Mouse (Mus musculus) forebrain, embryonic 12.5 days (tissue): ENCODE measurements around the gene Gm26965. TPM values are rescaled to one million over a fixed set of nuclear protein-coding genes. Genes with fewer than 3 reads are reported as not detected.

Experiments used
- ATAC-seq: fragments of 200-750 bp; cut with Nextera tagmentation; 2 replicates; pipeline ENCODE4 v1.8.0; 2017; ENCODE audit warnings: moderate TSS enrichment; ENCODE audit not compliant: low FRiP score
- H3K27ac ChIP-seq: fragments of 300-500 bp; sonication (generic); 2 replicates; pipeline ENCODE4 v1.5.1; 2016; ENCODE audit warnings: mild to moderate bottlenecking
- H3K27me3 ChIP-seq: fragments of 300-500 bp; sonication (generic); 2 replicates; pipeline ENCODE4 v1.6.1; 2016; ENCODE audit warnings: mild to moderate bottlenecking
- H3K36me3 ChIP-seq: fragments of 300-500 bp; sonication (generic); replicated peaks from 2 replicates; pipeline ENCODE4 v1.6.1; 2016; ENCODE audit warnings: mild to moderate bottlenecking
- H3K4me1 ChIP-seq: fragments of 300-500 bp; sonication (generic); 2 replicates; pipeline ENCODE4 v1.6.1; 2016
- H3K4me2 ChIP-seq: fragments of 300-500 bp; sonication (generic); 2 replicates; pipeline ENCODE4 v1.6.1; 2016; ENCODE audit warnings: mild to moderate bottlenecking, moderate library complexity
- H3K4me3 ChIP-seq: fragments of 300-500 bp; sonication (generic); replicated peaks from 2 replicates; pipeline ENCODE4 v1.5.1; 2016; ENCODE audit warnings: mild to moderate bottlenecking
- H3K9ac ChIP-seq: fragments of 300-500 bp; sonication (generic); 2 replicates; pipeline ENCODE4 v1.6.1; 2016; ENCODE audit warnings: mild to moderate bottlenecking
- H3K9me3 ChIP-seq: fragments of 300-500 bp; sonication (generic); 2 replicates; pipeline ENCODE4 v1.6.1; 2016
- WGBS: fragments of 180-500 bp; shearing (Covaris S2); methylation state at CpG from one replicate; pipeline ENCODE4 v1.1.7; 2016; 5-methylcytosine and 5-hydroxymethylcytosine counted together
- polyA plus RNA-seq: library from polyadenylated mRNA; unstranded; fragments of >200 nt; fragmentation: Nextera tagmentation; extraction: Ambion mirVana; gene quantifications from 2 replicates; pipeline ENCODE4 v1.2.1, GENCODE M21; 2016

Gene Gm26965
- polyA plus RNA-seq: not detected in 2 replicates

- peak within 1 kb of the TSS; percentile 72 for H3K9ac ChIP-seq
- H3K36me3 ChIP-seq: peaks cover 2% of the 10 kb centered on the region
- peak within 1 kb of the TSS; percentile 62 for H3K4me3 ChIP-seq
- peak within 1 kb of the TSS; percentile 84 for H3K4me2 ChIP-seq
- H3K4me1 ChIP-seq: peaks cover 15% of the 10 kb centered on the region
- ATAC-seq: peak; percentile 99
- 0% methylated on average over 27 of the region's 27 CpGs for WGBS
- no peaks in the 10 kb centered on the region for H3K27me3 ChIP-seq
- H3K9me3 ChIP-seq: no peaks in the 10 kb centered on the region
- peak within 1 kb of the TSS; percentile 59; the same call in 1 of the 2 replicates for H3K27ac ChIP-seq
Measured at GRCm38 (mm10) chr13:67525753-67526410, at the start of gene Gm26965, which contains the start of gene Zfp87. Gene Gm26965 (minus strand): TSS chr13:67526151. Gene Zfp87 (minus strand): TSS chr13:67526177.

- no peaks in the 10 kb centered on the region for H3K4me1 ChIP-seq
Measured at GRCm38 (mm10) chr13:67572591-67573189, 46.7 kb upstream of the Gm26965 start.

GRCm38 (mm10) chr13:67553730-67554129 lies 27.8 kb upstream of the Gm26965 start, which contains the start of gene Zfp748:
Gene Zfp748 (minus strand): TSS chr13:67553830.
- WGBS: 83% methylated on average over 4 of the region's 4 CpGs
- peak within 1 kb of the TSS; percentile 83 for H3K9ac ChIP-seq
- H3K36me3 ChIP-seq: no peaks in the 10 kb centered on the region
- peak within 1 kb of the TSS; percentile 78 for H3K4me2 ChIP-seq
- peaks cover 12% of the 10 kb centered on the region for H3K4me1 ChIP-seq
- H3K27me3 ChIP-seq: no peaks in the 10 kb centered on the region
- H3K9me3 ChIP-seq: no peaks in the 10 kb centered on the region
- H3K27ac ChIP-seq: peak within 1 kb of the TSS; percentile 83
- H3K4me3 ChIP-seq: peak within 1 kb of the TSS; percentile 87
- ATAC-seq: no peak

More at GRCm38 (mm10) chr13:67572591-67573189, 46.7 kb upstream of the Gm26965 start:
- no peak overlapping the region for H3K4me2 ChIP-seq
- WGBS: 71% methylated on average over 5 of the region's 5 CpGs
- H3K27ac ChIP-seq: no peak overlapping the region
- no peak for ATAC-seq
- no peaks in the 10 kb centered on the region for H3K9me3 ChIP-seq
- H3K27me3 ChIP-seq: no peaks in the 10 kb centered on the region
- H3K4me3 ChIP-seq: no peak overlapping the region
- no peak overlapping the region for H3K9ac ChIP-seq
- H3K36me3 ChIP-seq: no peaks in the 10 kb centered on the region

- H3K4me3 ChIP-seq: peak overlapping the region; percentile 87
Measured at GRCm38 (mm10) chr13:67552505-67553346, 26.8 kb upstream of the Gm26965 start.

GRCm38 (mm10) chr13:67545941-67546340 lies 20.0 kb upstream of the Gm26965 start:
- Histone ChIP-seq H3K27ac (no peak overlapping the region), H3K4me3 (no peak overlapping the region), H3K4me2 (no peak overlapping the region), H3K4me1 (no peaks in the 10 kb centered on the region), H3K27me3 (no peaks in the 10 kb centered on the region), H3K9me3 (no peaks in the 10 kb centered on the region), H3K36me3 (peaks cover 41% of the 10 kb centered on the region), H3K9ac (no peak overlapping the region)
- no peak for ATAC-seq
- 84% methylated on average over 1 of the region's 1 CpGs for WGBS

More at GRCm38 (mm10) chr13:67552505-67553346, 26.8 kb upstream of the Gm26965 start:
- H3K9me3 ChIP-seq: no peaks in the 10 kb centered on the region
- peak overlapping the region; percentile 78 for H3K4me2 ChIP-seq
- WGBS: under 1% methylated on average over 44 of the region's 44 CpGs
- peak overlapping the region; percentile 83 for H3K9ac ChIP-seq
- peak; percentile 99 for ATAC-seq
- H3K36me3 ChIP-seq: no peaks in the 10 kb centered on the region
- H3K27me3 ChIP-seq: no peaks in the 10 kb centered on the region
- H3K27ac ChIP-seq: peak overlapping the region; percentile 83
- peaks cover 12% of the 10 kb centered on the region for H3K4me1 ChIP-seq

GRCm38 (mm10) chr13:67527049-67527730 lies 1.2 kb upstream of the Gm26965 start:
- peaks cover 15% of the 10 kb centered on the region for H3K4me1 ChIP-seq
- WGBS: 78% methylated on average over 3 of the region's 3 CpGs
- H3K9ac ChIP-seq: no peak overlapping the region
- no peaks in the 10 kb centered on the region for H3K36me3 ChIP-seq
- ATAC-seq: no peak
- no peak overlapping the region for H3K4me2 ChIP-seq
- H3K9me3 ChIP-seq: no peaks in the 10 kb centered on the region
- no peak overlapping the region for H3K4me3 ChIP-seq
- H3K27me3 ChIP-seq: no peaks in the 10 kb centered on the region
- H3K27ac ChIP-seq: no peak overlapping the region

- H3K4me3 ChIP-seq: no peak overlapping the region; the same call in 1 of the 2 replicates
- peaks cover 9% of the 10 kb centered on the region for H3K4me1 ChIP-seq
- no peaks in the 10 kb centered on the region for H3K27me3 ChIP-seq
- WGBS: 86% methylated on average over 1 of the region's 1 CpGs
- no peaks in the 10 kb centered on the region; the same call in 1 of the 2 replicates for H3K36me3 ChIP-seq
- ATAC-seq: peak; percentile 44; the same call in 1 of the 2 replicates
- no peak overlapping the region for H3K27ac ChIP-seq
- H3K9ac ChIP-seq: no peak overlapping the region
- H3K4me2 ChIP-seq: no peak overlapping the region
- no peaks in the 10 kb centered on the region for H3K9me3 ChIP-seq
Measured at GRCm38 (mm10) chr13:67500908-67501307, 25.0 kb downstream of the Gm26965 start.

GRCm38 (mm10) chr13:67500084-67500719 lies 25.7 kb downstream of the Gm26965 start, which contains the start of gene Zfp58:
Gene Zfp58 (minus strand): TSS chr13:67500555.
- H3K4me3 ChIP-seq: peak within 1 kb of the TSS; percentile 74
- under 1% methylated on average over 22 of the region's 22 CpGs for WGBS
- H3K27ac ChIP-seq: no peak within 1 kb of the TSS

GRCm38 (mm10) chr13:67495631-67496030 lies 30.3 kb downstream of the Gm26965 start:
- H3K4me1 ChIP-seq: peaks cover 9% of the 10 kb centered on the region
- 88% methylated on average over 1 of the region's 1 CpGs for WGBS
- H3K9ac ChIP-seq: no peak overlapping the region
- H3K9me3 ChIP-seq: peaks cover 16% of the 10 kb centered on the region
- H3K27ac ChIP-seq: no peak overlapping the region
- no peaks in the 10 kb centered on the region for H3K27me3 ChIP-seq
- no peak overlapping the region for H3K4me2 ChIP-seq
- peaks cover 46% of the 10 kb centered on the region for H3K36me3 ChIP-seq
- no peak for ATAC-seq
- no peak overlapping the region for H3K4me3 ChIP-seq

More at GRCm38 (mm10) chr13:67500084-67500719, 25.7 kb downstream of the Gm26965 start, which contains the start of gene Zfp58:
- H3K4me1 ChIP-seq: peaks cover 9% of the 10 kb centered on the region
- ATAC-seq: peak; percentile 97
- peak within 1 kb of the TSS; percentile 60 for H3K9ac ChIP-seq
- peak within 1 kb of the TSS; percentile 70 for H3K4me2 ChIP-seq
- H3K36me3 ChIP-seq: peaks cover 2% of the 10 kb centered on the region
- no peaks in the 10 kb centered on the region for H3K27me3 ChIP-seq
- no peaks in the 10 kb centered on the region for H3K9me3 ChIP-seq

- H3K9me3 ChIP-seq: no peaks in the 10 kb centered on the region
- 0 out of 2 replicates have a peak overlapping the region, but pooled peaks have one; percentile 62 for H3K9ac ChIP-seq
- peak; percentile 52 for ATAC-seq
- H3K4me2 ChIP-seq: peak overlapping the region; percentile 72
- no peak overlapping the region for H3K27ac ChIP-seq
- peaks cover 19% of the 10 kb centered on the region; the same call in 1 of the 2 replicates for H3K36me3 ChIP-seq
- peaks cover 10% of the 10 kb centered on the region for H3K4me1 ChIP-seq
- H3K4me3 ChIP-seq: peak overlapping the region; percentile 57
- 48% methylated on average over 8 of the region's 8 CpGs for WGBS
- H3K27me3 ChIP-seq: no peaks in the 10 kb centered on the region
Measured at GRCm38 (mm10) chr13:67484424-67484811, 41.5 kb downstream of the Gm26965 start.
